In genomic region chr1:87568398-87568797, GRCm38 (mm10) we compare ENCODE assay signal across 8 mouse cellular contexts. TPM values are rescaled to one million over a fixed set of nuclear protein-coding genes. Genes with fewer than 3 reads are reported as not detected.
DNase-seq lines count a peak whose midpoint lies in the region; ATAC-seq and TF ChIP-seq lines count a peak whose summit lies in the region.

No protein-coding gene starts in this region.

- TF ChIP-seq CTCF in liver, adult 2 months (IDR thresholded peaks at IDR 0.05; ENCODE audit: low read depth, low read length) = peak; percentile 69

- WGBS in liver, adult 2 months = 53% methylated on average over 6 of the region's 6 CpGs
- WGBS in liver, embryonic 12.5 days (ENCODE audit: insufficient replicate concordance) = 18% methylated on average over 6 of the region's 6 CpGs
- WGBS in liver, embryonic 13.5 days (ENCODE audit: insufficient replicate concordance) = 24% methylated on average over 6 of the region's 6 CpGs
- 53% methylated on average over 6 of the region's 6 CpGs for whole genome bisulfite sequencing in midbrain, embryonic 14.5 days

- no peak overlapping the region for H3K4me2 ChIP-seq in liver, embryonic 12.5 days
- no peak overlapping the region for H3K4me2 ChIP-seq in liver, embryonic 13.5 days
- H3K4me2 ChIP-seq in midbrain, embryonic 14.5 days (ENCODE audit: low read length) = no peak overlapping the region

- peak; percentile 19 for DNase-seq in adrenal gland, postnatal 10 days
- DNase-seq in adrenal gland, adult 8-10 months = no peak
- DNase-seq in liver, adult 2 months (ENCODE audit: extremely low read depth, low read depth, low spot score) = peak; percentile 39
- peak; percentile 15 for DNase-seq in liver, embryonic 13.5 days
- DNase-seq in splenic B cell, adult 2 months (ENCODE audit: low read depth, low spot score) = peak; percentile 67
- no peak for DNase-seq in midbrain, embryonic 14.5 days
- DNase-seq in MN1 (ENCODE audit: low spot score) = no peak

- no peaks in the 10 kb centered on the region for H3K9me3 ChIP-seq in liver, embryonic 12.5 days (replicated peaks)
- no peaks in the 10 kb centered on the region for H3K9me3 ChIP-seq in liver, embryonic 13.5 days (replicated peaks)
- H3K9me3 ChIP-seq in midbrain, embryonic 14.5 days (ENCODE audit: control insufficient read depth, low read length) = no peaks in the 10 kb centered on the region

- no peaks in the 10 kb centered on the region for H3K27me3 ChIP-seq in liver, adult 2 months (ENCODE audit: control insufficient read depth, insufficient read depth, low read length)
- H3K27me3 ChIP-seq in liver, embryonic 12.5 days (replicated peaks) = peaks cover 21% of the 10 kb centered on the region
- H3K27me3 ChIP-seq in liver, embryonic 13.5 days = no peaks in the 10 kb centered on the region
- H3K27me3 ChIP-seq in splenic B cell, adult 2 months (ENCODE audit: control insufficient read depth, insufficient read depth, low read length, poor library complexity, severe bottlenecking) = no peaks in the 10 kb centered on the region
- H3K27me3 ChIP-seq in midbrain, embryonic 14.5 days (ENCODE audit: control insufficient read depth, insufficient read depth, low read length) = no peaks in the 10 kb centered on the region

- no peak for ATAC-seq in liver, embryonic 12.5 days
- no peak for ATAC-seq in liver, embryonic 13.5 days (ENCODE audit: low read depth)
- ATAC-seq in midbrain, embryonic 14.5 days (ENCODE audit: low FRiP score, low TSS enrichment) = no peak

- no peak overlapping the region for H3K4me3 ChIP-seq in liver, adult 2 months (ENCODE audit: insufficient read depth, low read depth, low read length)
- no peak overlapping the region for H3K4me3 ChIP-seq in liver, embryonic 12.5 days
- no peak overlapping the region for H3K4me3 ChIP-seq in liver, embryonic 13.5 days (replicated peaks)
- H3K4me3 ChIP-seq in midbrain, embryonic 14.5 days (replicated peaks; ENCODE audit: low read depth, low read length) = no peak overlapping the region

- no peak for TF ChIP-seq POLR2A in liver, adult 2 months (IDR thresholded peaks at IDR 0.05; ENCODE audit: extremely low read depth, insufficient read depth, low read length)

- no peaks in the 10 kb centered on the region for H3K36me3 ChIP-seq in liver, adult 2 months (ENCODE audit: control insufficient read depth, insufficient read depth, low read length)
- no peaks in the 10 kb centered on the region for H3K36me3 ChIP-seq in liver, embryonic 12.5 days
- H3K36me3 ChIP-seq in liver, embryonic 13.5 days = no peaks in the 10 kb centered on the region
- no peaks in the 10 kb centered on the region for H3K36me3 ChIP-seq in splenic B cell, adult 2 months (ENCODE audit: control insufficient read depth, insufficient read depth, low read length, poor library complexity, severe bottlenecking)
- H3K36me3 ChIP-seq in midbrain, embryonic 14.5 days (ENCODE audit: control insufficient read depth, insufficient read depth, low read length) = no peaks in the 10 kb centered on the region

- H3K4me1 ChIP-seq in liver, adult 2 months (ENCODE audit: control insufficient read depth, insufficient read depth, low read length) = 0 out of 2 replicates have a peak, but pooled peaks cover 3% of the 10 kb centered on the region
- no peaks in the 10 kb centered on the region for H3K4me1 ChIP-seq in liver, embryonic 12.5 days
- H3K4me1 ChIP-seq in liver, embryonic 13.5 days (replicated peaks) = no peaks in the 10 kb centered on the region
- no peaks in the 10 kb centered on the region for H3K4me1 ChIP-seq in midbrain, embryonic 14.5 days (ENCODE audit: control insufficient read depth, insufficient read depth, low read length)

- H3K79me2 ChIP-seq in liver, adult 2 months (ENCODE audit: control insufficient read depth, insufficient read depth, low read length) = peaks cover 21% of the 10 kb centered on the region; the same call in 1 of the 2 replicates

- H3K27ac ChIP-seq in liver, adult 2 months (replicated peaks; ENCODE audit: insufficient read depth, low read depth, low read length) = no peak overlapping the region
- no peak overlapping the region for H3K27ac ChIP-seq in liver, embryonic 12.5 days
- no peak overlapping the region for H3K27ac ChIP-seq in liver, embryonic 13.5 days
- no peak overlapping the region for H3K27ac ChIP-seq in midbrain, embryonic 14.5 days (replicated peaks; ENCODE audit: low read depth, low read length)

- no peak overlapping the region for H3K9ac ChIP-seq in liver, adult 2 months (ENCODE audit: low read depth, low read length)
- no peak overlapping the region for H3K9ac ChIP-seq in liver, embryonic 12.5 days
- no peak overlapping the region for H3K9ac ChIP-seq in liver, embryonic 13.5 days
- H3K9ac ChIP-seq in midbrain, embryonic 14.5 days (replicated peaks; ENCODE audit: low read length) = no peak overlapping the region

RNA-seq across cellular contexts. Expression of gene Ngef, which starts 5.3 kb away (rescaled TPM):
- 1 to 10 TPM; 2.3 to 5.1 TPM for total RNA-seq in adrenal gland, postnatal 10 days (2021)
- total RNA-seq in adrenal gland, adult 8-10 months (2022) = under 1 TPM; 0.20 to 0.95 (median 0.52) TPM
- 28.3 and 29.7 TPM in 2 replicates for total RNA-seq in liver, adult 2 months (2014; rRNA removed)
- 21.5 and 25.1 TPM in 2 replicates for polyA plus RNA-seq in liver, adult 2 months (2012; rRNA removed)
- polyA plus RNA-seq in liver, embryonic 12.5 days (2016; fragmentation: Nextera tagmentation; extraction: Ambion mirVana) = 2.5 and 2.9 TPM in 2 replicates
- 3.8 and 4.1 TPM in 2 replicates for polyA plus RNA-seq in liver, embryonic 13.5 days (2015; fragmentation: Nextera tagmentation; extraction: Ambion mirVana)
- 13.0 and 16.6 TPM in 2 replicates for polyA plus RNA-seq in midbrain, embryonic 14.5 days (2014; fragmentation: Nextera tagmentation; extraction: Ambion mirVana)

RNA-seq across cellular contexts. Expression of gene Inpp5d, which starts 51.7 kb away (rescaled TPM):
- 10 to 100 TPM; 15.8 to 18.8 TPM for total RNA-seq in adrenal gland, postnatal 10 days (2021)
- total RNA-seq in adrenal gland, adult 8-10 months (2022) = 10 to 100 TPM; 16.8 to 37.9 (median 21.4) TPM
- total RNA-seq in liver, adult 2 months (2014; rRNA removed) = 7.6 and 14.4 TPM in 2 replicates
- 3.7 and 4.3 TPM in 2 replicates for polyA plus RNA-seq in liver, adult 2 months (2012; rRNA removed)
- 16.0 and 17.1 TPM in 2 replicates for polyA plus RNA-seq in liver, embryonic 12.5 days (2016; fragmentation: Nextera tagmentation; extraction: Ambion mirVana)
- polyA plus RNA-seq in liver, embryonic 13.5 days (2015; fragmentation: Nextera tagmentation; extraction: Ambion mirVana) = 11.0 and 13.9 TPM in 2 replicates
- 1.9 and 4.6 TPM in 2 replicates for polyA plus RNA-seq in midbrain, embryonic 14.5 days (2014; fragmentation: Nextera tagmentation; extraction: Ambion mirVana)

RNA-seq across cellular contexts. Expression of gene Neu2, which starts 58.7 kb away (rescaled TPM):
- under 1 TPM; 0.72 to 0.79 TPM for total RNA-seq in adrenal gland, postnatal 10 days (2021)
- not detected for total RNA-seq in adrenal gland, adult 8-10 months (2022)
- total RNA-seq in liver, adult 2 months (2014; rRNA removed) = 2.6 and 3.0 TPM in 2 replicates
- polyA plus RNA-seq in liver, adult 2 months (2012; rRNA removed) = 3.1 and 3.4 TPM in 2 replicates
- polyA plus RNA-seq in liver, embryonic 12.5 days (2016; fragmentation: Nextera tagmentation; extraction: Ambion mirVana) = 0.43 and 0.67 TPM in 2 replicates
- 0.38 and 0.75 TPM in 2 replicates for polyA plus RNA-seq in liver, embryonic 13.5 days (2015; fragmentation: Nextera tagmentation; extraction: Ambion mirVana)
- polyA plus RNA-seq in midbrain, embryonic 14.5 days (2014; fragmentation: Nextera tagmentation; extraction: Ambion mirVana) = 0.13 and 0.23 TPM in 2 replicates

Comparison
In these comparisons a context has a peak if more than half of its experiments do, and no peak if none do; other contexts are left out.
1. DNase-seq: peak in adrenal gland, postnatal 10 days (single experiment), liver, adult 2 months (single experiment), liver, embryonic 13.5 days (single experiment) and splenic B cell, adult 2 months (single experiment); none in adrenal gland, adult 8-10 months (single experiment), midbrain, embryonic 14.5 days (single experiment) and MN1 (single experiment).